Mouse (Mus musculus) lung, adult 2 months (tissue): Measurements from ENCODE around the gene Ccnl1.

Experiments used
- CTCF ChIP-seq: fragments of 200-500 bp; IDR thresholded peaks from 2 replicates; pipeline ENCODE4 v1.5.1; 2011; ENCODE audit warnings: mild to moderate bottlenecking, low read length, control low read depth; ENCODE audit not compliant: insufficient read depth
- POLR2A ChIP-seq: fragments of 200-500 bp; IDR thresholded peaks from 2 replicates; pipeline ENCODE4 v1.6.1; 2011; ENCODE audit warnings: low read depth, mild to moderate bottlenecking, control low read depth, low read length, borderline replicate concordance; ENCODE audit errors: extremely low read depth

GRCm38 (mm10) chr3:65944713-65945112, 13.3 kb downstream of the Ccnl1 start:
- TF ChIP-seq CTCF (no peak), POLR2A (no peak)
